Mouse (Mus musculus) bone marrow, adult 2 months (tissue): ENCODE measurements around the gene Clip2.

Experiments used
- CTCF ChIP-seq: fragments of 200-500 bp; IDR thresholded peaks from 2 replicates; pipeline ENCODE4 v1.5.1; 2011; ENCODE audit warnings: low read length, control low read depth; ENCODE audit not compliant: control insufficient read depth, insufficient read depth
- POLR2A ChIP-seq: fragments of 200-500 bp; IDR thresholded peaks from 2 replicates; pipeline ENCODE4 v1.6.1; 2011; ENCODE audit warnings: low read depth, mild to moderate bottlenecking, control low read depth, low read length, borderline replicate concordance; ENCODE audit not compliant: control insufficient read depth

- TF ChIP-seq CTCF: no peak
- no peak for TF ChIP-seq POLR2A
Measured at GRCm38 (mm10) chr5:134583006-134583883, 31.0 kb upstream of the Clip2 start.
